Mouse (Mus musculus) intestine, embryonic 14.5 days (tissue): ENCODE measurements around the gene Trp63. TPM values are rescaled to one million over a fixed set of nuclear protein-coding genes. Genes with fewer than 3 reads are reported as not detected.

Experiments
- ATAC-seq: fragments of 200-750 bp; cut with Nextera tagmentation; replicated peaks from 2 replicates; pipeline ENCODE4 v1.8.0; 2017; ENCODE audit warnings: low read depth, moderate number of reproducible peaks, moderate TSS enrichment, moderate library complexity; ENCODE audit not compliant: low FRiP score, low TSS enrichment
- DNase-seq: peaks from one replicate; pipeline ENCODE4 v3.0.0-alpha.2; 2018; ENCODE audit warnings: low spot score
- H3K27ac ChIP-seq: fragments of 300-500 bp; sonication (generic); 2 replicates; pipeline ENCODE4 v1.5.1; 2014; ENCODE audit warnings: low read depth, mild to moderate bottlenecking, control low read depth
- H3K27me3 ChIP-seq: fragments of 300-500 bp; sonication (generic); replicated peaks from 2 replicates; pipeline ENCODE4 v1.6.1; 2014; ENCODE audit warnings: low read length, control low read depth; ENCODE audit not compliant: control insufficient read depth, insufficient read depth
- H3K36me3 ChIP-seq: fragments of 300-500 bp; sonication (generic); 2 replicates; pipeline ENCODE4 v1.6.1; 2014; ENCODE audit warnings: low read length, control low read depth; ENCODE audit not compliant: control insufficient read depth, insufficient read depth
- H3K4me1 ChIP-seq: fragments of 300-500 bp; sonication (generic); replicated peaks from 2 replicates; pipeline ENCODE4 v1.6.1; 2014; ENCODE audit warnings: low read length, control low read depth, mixed read lengths; ENCODE audit not compliant: control insufficient read depth, insufficient read depth
- H3K4me2 ChIP-seq: fragments of 300-500 bp; sonication (generic); 2 replicates; pipeline ENCODE4 v1.6.1; 2014; ENCODE audit warnings: low read length
- H3K4me3 ChIP-seq: fragments of 300-500 bp; sonication (generic); 2 replicates; pipeline ENCODE4 v1.5.1; 2014; ENCODE audit warnings: low read depth, low read length, control low read depth, mixed read lengths
- H3K9ac ChIP-seq: fragments of 300-500 bp; sonication (generic); 2 replicates; pipeline ENCODE4 v1.6.1; 2014; ENCODE audit warnings: mild to moderate bottlenecking, low read length
- H3K9me3 ChIP-seq: fragments of 300-500 bp; sonication (generic); 2 replicates; pipeline ENCODE4 v1.6.1; 2016; ENCODE audit warnings: low read length, control low read depth; ENCODE audit not compliant: control insufficient read depth
- WGBS: fragments of 180-500 bp; shearing (Covaris S2); extraction: QIAGEN DNeasy Blood & Tissue Kit; methylation state at CpG from one replicate; pipeline ENCODE4 v1.1.7; 2014; 5-methylcytosine and 5-hydroxymethylcytosine counted together
- polyA plus RNA-seq: library from polyadenylated mRNA; unstranded; fragments of >200 nt; fragmentation: Nextera tagmentation; extraction: Ambion mirVana; gene quantifications from 2 replicates; pipeline ENCODE4 v1.2.1, GENCODE M21; 2014

Gene Trp63
- polyA plus RNA-seq, 1 experiment from 2014 or later: 0.15 TPM

GRCm38 (mm10) chr16:25835301-25835700 lies 151.7 kb downstream of the Trp63 start:
- Histone ChIP-seq H3K27me3 (no peaks in the 10 kb centered on the region), H3K4me3 (no peak overlapping the region), H3K9me3 (no peaks in the 10 kb centered on the region), H3K9ac (no peak overlapping the region), H3K27ac (no peak overlapping the region), H3K4me1 (no peaks in the 10 kb centered on the region), H3K36me3 (no peaks in the 10 kb centered on the region), H3K4me2 (no peak overlapping the region)
- no peak for DNase-seq
- 84% methylated on average over 3 of the region's 3 CpGs for WGBS
- ATAC-seq: no peak

- Histone ChIP-seq H3K9ac (no peak overlapping the region), H3K4me3 (no peak overlapping the region), H3K9me3 (no peaks in the 10 kb centered on the region), H3K27ac (no peak overlapping the region), H3K36me3 (no peaks in the 10 kb centered on the region), H3K27me3 (no peaks in the 10 kb centered on the region), H3K4me1 (no peaks in the 10 kb centered on the region), H3K4me2 (no peak overlapping the region)
- WGBS: 58% methylated on average over 5 of the region's 5 CpGs
- no peak for DNase-seq
- no peak for ATAC-seq
These were observed 152.2 kb downstream of the Trp63 start for GRCm38 (mm10) chr16:25835723-25836122.

GRCm38 (mm10) chr16:25842996-25843395 lies 159.4 kb downstream of the Trp63 start:
- H3K36me3 ChIP-seq: no peaks in the 10 kb centered on the region
- no peaks in the 10 kb centered on the region for H3K27me3 ChIP-seq
- no peaks in the 10 kb centered on the region for H3K4me1 ChIP-seq
- DNase-seq (no peak), ATAC-seq (no peak)
- no peak overlapping the region for H3K4me3 ChIP-seq
- no peak overlapping the region for H3K27ac ChIP-seq
- H3K9me3 ChIP-seq: no peaks in the 10 kb centered on the region
- H3K9ac ChIP-seq: no peak overlapping the region
- WGBS: 69% methylated on average over 6 of the region's 6 CpGs
- H3K4me2 ChIP-seq: no peak overlapping the region

GRCm38 (mm10) chr16:25843625-25844024 lies 160.1 kb downstream of the Trp63 start:
- H3K27ac ChIP-seq: no peak overlapping the region

GRCm38 (mm10) chr16:25846611-25847010 lies 163.0 kb downstream of the Trp63 start:
- Histone ChIP-seq H3K4me3 (no peak overlapping the region), H3K4me1 (no peaks in the 10 kb centered on the region), H3K9me3 (no peaks in the 10 kb centered on the region), H3K9ac (no peak overlapping the region), H3K27ac (no peak overlapping the region), H3K36me3 (no peaks in the 10 kb centered on the region), H3K4me2 (no peak overlapping the region), H3K27me3 (no peaks in the 10 kb centered on the region)
- DNase-seq (no peak), ATAC-seq (no peak)
- WGBS: 93% methylated on average over 5 of the region's 5 CpGs

More at GRCm38 (mm10) chr16:25843625-25844024, 160.1 kb downstream of the Trp63 start:
- no peak overlapping the region for H3K9ac ChIP-seq
- no peaks in the 10 kb centered on the region for H3K9me3 ChIP-seq
- H3K4me2 ChIP-seq: no peak overlapping the region
- H3K4me3 ChIP-seq: no peak overlapping the region
- H3K36me3 ChIP-seq: no peaks in the 10 kb centered on the region
- WGBS: 94% methylated on average over 13 of the region's 13 CpGs
- H3K4me1 ChIP-seq: no peaks in the 10 kb centered on the region
- DNase-seq (no peak), ATAC-seq (no peak)
- no peaks in the 10 kb centered on the region for H3K27me3 ChIP-seq

- DNase-seq (no peak), ATAC-seq (no peak)
- no peak overlapping the region for H3K4me3 ChIP-seq
- no peaks in the 10 kb centered on the region for H3K36me3 ChIP-seq
- no peak overlapping the region for H3K9ac ChIP-seq
- H3K27me3 ChIP-seq: no peaks in the 10 kb centered on the region
- WGBS: 70% methylated on average over 2 of the region's 2 CpGs
- H3K9me3 ChIP-seq: no peaks in the 10 kb centered on the region
- H3K27ac ChIP-seq: no peak overlapping the region
- H3K4me2 ChIP-seq: no peak overlapping the region
- H3K4me1 ChIP-seq: no peaks in the 10 kb centered on the region
These were observed 164.9 kb downstream of the Trp63 start for GRCm38 (mm10) chr16:25848474-25848873.

- no peaks in the 10 kb centered on the region for H3K27me3 ChIP-seq
- 59% methylated on average over 13 of the region's 13 CpGs for WGBS
- no peaks in the 10 kb centered on the region for H3K36me3 ChIP-seq
- no peaks in the 10 kb centered on the region for H3K9me3 ChIP-seq
- H3K4me3 ChIP-seq: no peak overlapping the region
- no peaks in the 10 kb centered on the region for H3K4me1 ChIP-seq
- peak; percentile 56 for DNase-seq
- H3K9ac ChIP-seq: no peak overlapping the region
- ATAC-seq: peak; percentile 72
- H3K27ac ChIP-seq: no peak overlapping the region
- no peak overlapping the region for H3K4me2 ChIP-seq
These were observed 166.3 kb downstream of the Trp63 start for GRCm38 (mm10) chr16:25849593-25850464.

- ATAC-seq (no peak), DNase-seq (no peak)
- Histone ChIP-seq H3K4me2 (no peak overlapping the region), H3K27ac (no peak overlapping the region), H3K4me3 (no peak overlapping the region), H3K9me3 (no peaks in the 10 kb centered on the region), H3K4me1 (0 out of 2 replicates have a peak, but pooled peaks cover 3% of the 10 kb centered on the region), H3K27me3 (no peaks in the 10 kb centered on the region), H3K9ac (no peak overlapping the region), H3K36me3 (no peaks in the 10 kb centered on the region)
- WGBS: 85% methylated on average over 8 of the region's 8 CpGs
These were observed 177.4 kb downstream of the Trp63 start for GRCm38 (mm10) chr16:25860731-25861505.
